Mouse (Mus musculus): ENCODE data around the gene Emc1. TPM values are rescaled to one million over a fixed set of nuclear protein-coding genes. Genes with fewer than 3 reads are reported as not detected.

Emc1 gene
- polyA plus RNA-seq, 1 experiment from 2014 or later: 31.9 TPM

DNA sequence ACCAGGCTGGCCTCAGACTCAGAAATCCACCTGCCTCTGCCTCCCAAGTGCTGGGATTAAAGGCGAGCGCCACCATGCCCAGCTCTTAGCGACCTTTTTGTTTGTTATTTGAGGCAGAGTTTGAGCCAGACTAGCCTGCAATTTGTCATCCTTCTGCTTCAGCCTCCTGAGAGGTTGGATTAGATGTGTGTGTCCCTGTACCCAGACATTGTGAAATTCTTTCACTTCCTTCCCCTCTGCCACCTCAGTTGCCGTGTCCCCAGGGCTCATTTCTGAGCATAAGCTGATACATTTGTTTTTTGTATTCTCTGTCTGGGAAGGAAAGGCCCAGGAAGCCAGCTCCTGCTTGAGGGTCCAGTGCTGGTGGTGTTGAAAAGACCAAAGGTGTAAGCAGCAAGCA, 11.6 kb upstream of the Emc1 start:
- Histone ChIP-seq H3K36me3 (ENCODE audit: control insufficient read depth, insufficient read depth, low read length) (no peaks in the 10 kb centered on the region; the same call in 1 of the 2 replicates), H3K4me1 (replicated peaks; ENCODE audit: control insufficient read depth, insufficient read depth, low read length) (no peaks in the 10 kb centered on the region), H3K9ac (ENCODE audit: low read length) (no peak overlapping the region), H3K4me2 (ENCODE audit: low read depth, low read length, severe bottlenecking) (no peak overlapping the region), H3K27ac (ENCODE audit: low read depth, low read length) (no peak overlapping the region), H3K27me3 (ENCODE audit: control insufficient read depth, insufficient read depth, low read length) (no peaks in the 10 kb centered on the region; the same call in 1 of the 2 replicates), H3K9me3 (ENCODE audit: control insufficient read depth, low read length) (no peaks in the 10 kb centered on the region), H3K4me3 (ENCODE audit: low read depth, low read length) (no peak overlapping the region)
- DNase-seq (ENCODE audit: low spot score) (no peak), ATAC-seq (replicated peaks; ENCODE audit: low FRiP score) (no peak)
- WGBS: 87% methylated on average over 4 of the region's 4 CpGs

DNA sequence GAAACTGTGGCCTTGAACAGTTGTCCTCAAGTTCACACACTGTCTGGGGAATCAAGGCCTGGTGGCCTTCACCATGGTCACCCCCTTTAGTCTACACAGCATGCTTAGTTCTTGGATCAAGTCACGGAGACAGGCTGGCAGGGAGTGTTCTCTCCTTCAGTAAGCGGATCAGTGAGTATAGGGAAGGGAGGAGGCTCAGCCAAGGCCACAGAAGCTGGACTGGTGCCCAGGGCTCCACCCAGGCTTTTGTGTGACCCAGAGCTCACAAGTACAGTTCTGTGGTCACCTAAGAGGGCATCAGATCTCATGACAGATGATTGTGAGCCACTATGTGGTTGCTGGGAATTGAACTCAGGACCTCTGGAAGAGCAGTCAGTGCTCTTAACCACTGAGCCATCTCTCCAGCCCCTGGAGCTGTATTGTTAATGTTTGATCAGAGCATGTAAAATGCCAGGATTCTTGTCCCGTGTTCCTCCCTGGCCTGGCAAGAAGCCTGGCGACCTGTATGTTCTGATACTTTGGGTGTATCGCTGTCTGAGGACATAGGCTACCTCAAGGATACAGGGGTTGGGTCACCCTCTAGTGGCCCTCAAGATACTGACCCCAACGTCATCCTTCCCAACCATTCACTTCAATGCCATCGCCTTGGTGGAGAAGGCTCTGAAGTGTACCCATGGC, 10.7 kb upstream of the Emc1 start:
- Histone ChIP-seq H3K36me3 (ENCODE audit: control insufficient read depth, insufficient read depth, low read length) (no peaks in the 10 kb centered on the region; the same call in 1 of the 2 replicates), H3K4me1 (replicated peaks; ENCODE audit: control insufficient read depth, insufficient read depth, low read length) (no peaks in the 10 kb centered on the region), H3K27ac (ENCODE audit: low read depth, low read length) (no peak overlapping the region), H3K27me3 (ENCODE audit: control insufficient read depth, insufficient read depth, low read length) (no peaks in the 10 kb centered on the region; the same call in 1 of the 2 replicates), H3K9ac (ENCODE audit: low read length) (no peak overlapping the region), H3K9me3 (ENCODE audit: control insufficient read depth, low read length) (no peaks in the 10 kb centered on the region), H3K4me2 (ENCODE audit: low read depth, low read length, severe bottlenecking) (no peak overlapping the region), H3K4me3 (ENCODE audit: low read depth, low read length) (no peak overlapping the region)
- DNase-seq (ENCODE audit: low spot score) (no peak), ATAC-seq (replicated peaks; ENCODE audit: low FRiP score) (no peak)
- WGBS: 77% methylated on average over 7 of the region's 7 CpGs

DNA sequence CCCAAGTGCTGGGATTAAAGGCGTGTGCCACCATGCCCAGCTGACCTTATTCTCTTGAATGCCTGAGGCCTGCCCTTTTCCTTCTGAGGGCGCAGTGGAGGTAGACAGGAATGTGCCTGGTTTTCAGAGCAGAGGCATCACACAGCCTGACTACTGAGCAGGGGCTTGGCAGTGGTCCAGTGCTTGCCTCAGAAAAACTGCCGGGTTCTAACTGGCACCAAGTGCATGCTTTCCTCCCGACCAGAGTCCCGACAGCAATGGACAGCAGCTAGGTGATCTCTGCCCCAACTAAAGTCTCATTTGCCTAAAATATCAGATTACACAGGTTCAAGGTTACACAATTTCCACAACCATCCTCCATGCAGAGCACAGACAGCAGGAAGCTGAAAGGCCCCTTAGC, 8.7 kb upstream of the Emc1 start:
- no peak overlapping the region for H3K4me2 ChIP-seq (ENCODE audit: low read depth, low read length, severe bottlenecking)
- no peaks in the 10 kb centered on the region for H3K4me1 ChIP-seq (replicated peaks; ENCODE audit: control insufficient read depth, insufficient read depth, low read length)
- no peak overlapping the region for H3K4me3 ChIP-seq (ENCODE audit: low read depth, low read length)
- no peak overlapping the region for H3K9ac ChIP-seq (ENCODE audit: low read length)
- no peaks in the 10 kb centered on the region for H3K9me3 ChIP-seq (ENCODE audit: control insufficient read depth, low read length)
- WGBS: 85% methylated on average over 5 of the region's 5 CpGs
- no peak for ATAC-seq (replicated peaks; ENCODE audit: low FRiP score)
- no peak for DNase-seq (ENCODE audit: low spot score)
- no peaks in the 10 kb centered on the region for H3K27me3 ChIP-seq (ENCODE audit: control insufficient read depth, insufficient read depth, low read length)
- no peaks in the 10 kb centered on the region; the same call in none of the 2 replicates for H3K36me3 ChIP-seq (ENCODE audit: control insufficient read depth, insufficient read depth, low read length)
- no peak overlapping the region for H3K27ac ChIP-seq (ENCODE audit: low read depth, low read length)

DNA sequence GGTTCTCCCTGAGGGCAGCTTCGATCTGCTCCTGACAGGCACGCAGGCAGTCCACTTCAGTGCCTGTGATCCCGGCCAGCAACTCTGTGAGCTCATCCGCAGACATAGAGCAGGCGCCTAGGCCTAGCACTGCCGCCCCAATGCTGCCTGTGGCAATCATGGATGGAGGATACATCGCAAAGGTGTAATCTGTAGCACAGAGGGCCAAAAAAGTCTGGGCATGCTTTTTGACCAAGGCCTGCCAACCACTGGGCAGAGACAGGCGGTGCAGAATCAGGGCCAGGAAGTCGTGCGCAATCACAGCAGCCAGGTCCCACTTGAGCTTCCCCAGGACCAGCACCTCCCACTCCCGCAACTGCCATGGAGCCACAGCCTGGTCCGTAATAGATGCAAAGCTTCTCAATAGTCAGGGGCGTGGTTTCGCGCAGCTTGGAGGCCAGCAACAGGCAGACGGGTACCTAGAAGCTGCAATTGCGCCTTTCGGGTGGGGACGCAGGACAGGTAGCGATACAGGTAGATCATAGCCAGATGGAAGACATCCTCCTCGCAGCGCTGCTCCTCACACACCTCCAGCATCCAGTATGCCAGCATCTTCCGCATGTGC, 6.9 kb upstream of the Emc1 start:
- H3K9me3 ChIP-seq (ENCODE audit: control insufficient read depth, low read length): no peaks in the 10 kb centered on the region
- no peak overlapping the region for H3K9ac ChIP-seq (ENCODE audit: low read length)
- no peak overlapping the region for H3K4me3 ChIP-seq (ENCODE audit: low read depth, low read length)
- no peak for ATAC-seq (replicated peaks; ENCODE audit: low FRiP score)
- peaks cover 1% of the 10 kb centered on the region for H3K4me1 ChIP-seq (replicated peaks; ENCODE audit: control insufficient read depth, insufficient read depth, low read length)
- H3K27me3 ChIP-seq (ENCODE audit: control insufficient read depth, insufficient read depth, low read length): no peaks in the 10 kb centered on the region
- no peaks in the 10 kb centered on the region; the same call in none of the 2 replicates for H3K36me3 ChIP-seq (ENCODE audit: control insufficient read depth, insufficient read depth, low read length)
- no peak for DNase-seq (ENCODE audit: low spot score)
- 63% methylated on average over 23 of the region's 23 CpGs for WGBS
- H3K27ac ChIP-seq (ENCODE audit: low read depth, low read length): no peak overlapping the region
- no peak overlapping the region for H3K4me2 ChIP-seq (ENCODE audit: low read depth, low read length, severe bottlenecking)

DNA sequence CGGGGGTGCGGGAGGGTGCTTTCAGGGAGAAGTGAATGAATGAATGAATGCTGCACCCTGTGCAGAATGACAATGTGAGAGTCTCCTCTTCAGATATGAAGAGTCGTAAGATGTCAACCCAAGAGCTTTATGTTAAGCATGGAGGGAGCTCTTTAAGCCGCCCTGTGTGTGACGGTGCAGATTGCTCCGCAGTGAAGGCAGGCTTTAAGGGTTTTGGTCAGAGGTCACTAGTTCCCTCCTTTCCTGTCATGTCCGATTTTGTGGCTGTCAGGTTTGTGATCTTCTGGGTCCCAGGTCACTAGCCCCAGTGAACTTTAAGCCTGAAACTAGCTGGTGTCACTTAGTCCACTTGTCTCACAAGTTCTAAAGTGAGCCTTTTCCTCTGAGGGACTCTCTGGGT, 445 bp downstream of the Emc1 start:
- peak overlapping the region; percentile 89 for H3K4me2 ChIP-seq (ENCODE audit: low read depth, low read length, severe bottlenecking)
- H3K27ac ChIP-seq (ENCODE audit: low read depth, low read length): no peak overlapping the region
- DNase-seq (ENCODE audit: low spot score): no peak
- H3K27me3 ChIP-seq (ENCODE audit: control insufficient read depth, insufficient read depth, low read length): no peaks in the 10 kb centered on the region
- peaks cover 12% of the 10 kb centered on the region for H3K4me1 ChIP-seq (replicated peaks; ENCODE audit: control insufficient read depth, insufficient read depth, low read length)
- H3K9ac ChIP-seq (ENCODE audit: low read length): peak overlapping the region; percentile 95
- peak overlapping the region; percentile 67 for H3K4me3 ChIP-seq (ENCODE audit: low read depth, low read length)
- 2% methylated on average over 7 of the region's 7 CpGs for WGBS
- no peaks in the 10 kb centered on the region for H3K9me3 ChIP-seq (ENCODE audit: control insufficient read depth, low read length)
- ATAC-seq (replicated peaks; ENCODE audit: low FRiP score): no peak
- H3K36me3 ChIP-seq (ENCODE audit: control insufficient read depth, insufficient read depth, low read length): peaks cover 3% of the 10 kb centered on the region; the same call in 1 of the 2 replicates

DNA sequence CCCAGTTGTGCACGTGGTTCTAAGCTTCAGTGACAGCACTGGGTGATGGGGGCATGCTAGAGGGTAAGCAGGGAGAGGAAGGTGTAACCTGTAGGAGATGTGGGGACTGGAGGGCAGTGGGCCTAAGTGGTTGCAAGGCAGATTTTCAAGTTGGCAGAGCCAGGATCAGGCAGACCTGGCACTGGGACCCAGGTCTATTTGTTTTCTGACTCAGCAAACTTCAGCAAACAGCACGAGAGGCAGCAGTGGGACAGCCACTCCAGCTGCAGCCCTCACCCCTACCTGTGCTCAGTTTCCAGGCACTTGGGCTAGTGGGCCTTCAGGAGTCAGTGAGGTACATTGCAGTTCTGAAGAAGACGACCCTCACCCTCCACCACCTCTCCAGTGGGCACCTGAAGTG, 4.8 kb downstream of the Emc1 start:
- ATAC-seq (replicated peaks; ENCODE audit: low FRiP score): no peak
- no peaks in the 10 kb centered on the region for H3K27me3 ChIP-seq (ENCODE audit: control insufficient read depth, insufficient read depth, low read length)
- 88% methylated on average over 3 of the region's 3 CpGs for WGBS
- H3K36me3 ChIP-seq (ENCODE audit: control insufficient read depth, insufficient read depth, low read length): peaks cover 11% of the 10 kb centered on the region; the same call in 1 of the 2 replicates
- no peak for DNase-seq (ENCODE audit: low spot score)
- H3K9ac ChIP-seq (ENCODE audit: low read length): no peak overlapping the region
- H3K4me3 ChIP-seq (ENCODE audit: low read depth, low read length): no peak overlapping the region
- H3K4me2 ChIP-seq (ENCODE audit: low read depth, low read length, severe bottlenecking): no peak overlapping the region
- H3K9me3 ChIP-seq (ENCODE audit: control insufficient read depth, low read length): no peaks in the 10 kb centered on the region
- no peak overlapping the region for H3K27ac ChIP-seq (ENCODE audit: low read depth, low read length)
- H3K4me1 ChIP-seq (replicated peaks; ENCODE audit: control insufficient read depth, insufficient read depth, low read length): 0 out of 2 replicates have a peak, but pooled peaks cover 2% of the 10 kb centered on the region

DNA sequence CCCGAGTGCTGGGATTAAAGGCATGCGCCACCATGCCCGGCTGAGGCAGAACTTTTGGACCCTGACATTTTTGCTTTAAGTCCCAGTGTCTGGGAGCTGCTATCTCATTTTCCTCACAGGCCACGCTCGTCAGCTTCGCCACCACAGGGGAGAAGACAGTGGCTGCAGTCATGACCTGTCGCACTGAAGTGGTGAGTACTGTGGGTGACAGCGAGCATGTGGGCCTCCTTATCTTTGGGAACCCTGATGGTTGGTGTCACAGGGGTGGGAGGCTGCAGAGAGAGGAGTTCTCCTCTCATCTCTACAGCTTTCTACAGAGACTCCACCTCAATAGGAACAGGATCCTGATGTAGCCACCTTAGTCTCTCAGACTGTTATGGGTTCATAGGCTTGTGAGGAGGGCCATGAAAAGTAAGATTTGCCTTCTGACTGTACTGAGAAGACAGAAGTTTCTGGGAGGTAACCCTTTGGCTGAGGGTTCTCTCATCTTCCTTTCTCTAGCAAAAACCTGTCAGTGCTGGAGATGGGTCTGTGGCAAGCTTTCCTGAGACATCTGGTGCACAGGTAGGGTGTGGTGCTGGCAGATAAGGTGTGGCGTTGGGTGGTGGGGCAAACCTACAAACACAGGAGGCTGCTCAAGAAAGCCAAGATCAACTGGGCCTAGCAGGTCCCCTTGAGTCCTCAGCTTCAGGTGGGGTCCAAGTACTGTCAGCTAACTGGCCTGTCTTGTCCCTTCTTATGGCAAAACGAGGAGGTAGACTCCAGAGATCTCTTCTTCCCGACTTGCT, 8.6 kb downstream of the Emc1 start:
- Histone ChIP-seq H3K4me2 (ENCODE audit: low read depth, low read length, severe bottlenecking) (no peak overlapping the region), H3K9me3 (ENCODE audit: control insufficient read depth, low read length) (no peaks in the 10 kb centered on the region), H3K36me3 (ENCODE audit: control insufficient read depth, insufficient read depth, low read length) (peaks cover 12% of the 10 kb centered on the region; the same call in 1 of the 2 replicates), H3K4me1 (replicated peaks; ENCODE audit: control insufficient read depth, insufficient read depth, low read length) (no peaks in the 10 kb centered on the region), H3K9ac (ENCODE audit: low read length) (no peak overlapping the region), H3K4me3 (ENCODE audit: low read depth, low read length) (no peak overlapping the region), H3K27me3 (ENCODE audit: control insufficient read depth, insufficient read depth, low read length) (no peaks in the 10 kb centered on the region), H3K27ac (ENCODE audit: low read depth, low read length) (no peak overlapping the region)
- DNase-seq (ENCODE audit: low spot score): no peak
- WGBS: 93% methylated on average over 11 of the region's 11 CpGs
- ATAC-seq (replicated peaks; ENCODE audit: low FRiP score): no peak

DNA sequence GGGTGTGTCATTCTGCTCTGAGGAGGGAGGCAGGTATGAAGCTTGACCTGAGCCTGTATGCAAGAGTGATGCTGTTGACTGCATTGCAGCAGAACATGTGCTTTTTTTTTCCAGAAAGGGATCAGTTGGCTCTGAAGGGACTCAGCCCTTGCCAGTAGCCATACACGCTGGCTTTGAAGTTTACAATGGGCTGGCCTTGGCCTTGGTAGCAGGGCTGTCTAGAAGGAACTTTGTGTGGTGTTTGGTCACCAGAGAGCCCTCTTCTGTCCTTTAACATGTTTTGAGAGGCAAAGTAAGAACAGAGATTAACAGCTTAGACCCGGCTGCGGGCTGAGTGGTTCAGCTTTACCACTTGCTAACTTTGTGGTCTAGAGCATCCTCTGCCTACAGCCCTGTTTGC, 14.9 kb downstream of the Emc1 start:
- Histone ChIP-seq H3K4me2 (ENCODE audit: low read depth, low read length, severe bottlenecking) (no peak overlapping the region), H3K36me3 (ENCODE audit: control insufficient read depth, insufficient read depth, low read length) (peaks cover 17% of the 10 kb centered on the region; the same call in 1 of the 2 replicates), H3K4me3 (ENCODE audit: low read depth, low read length) (no peak overlapping the region), H3K9ac (ENCODE audit: low read length) (no peak overlapping the region), H3K27me3 (ENCODE audit: control insufficient read depth, insufficient read depth, low read length) (no peaks in the 10 kb centered on the region), H3K27ac (ENCODE audit: low read depth, low read length) (no peak overlapping the region), H3K4me1 (replicated peaks; ENCODE audit: control insufficient read depth, insufficient read depth, low read length) (no peaks in the 10 kb centered on the region), H3K9me3 (ENCODE audit: control insufficient read depth, low read length) (no peaks in the 10 kb centered on the region)
- 95% methylated on average over 3 of the region's 3 CpGs for WGBS
- ATAC-seq (replicated peaks; ENCODE audit: low FRiP score): no peak
- no peak for DNase-seq (ENCODE audit: low spot score)

All from forebrain, embryonic 11.5 days (tissue).